Mouse (Mus musculus) R1 (cell line): Measurements from ENCODE around the gene Cercam.
"Not testable (repeated sequence)": the region's sequence is repeated elsewhere in the genome, so short reads cannot be mapped to it uniquely, and the experiment has no call there.

Source experiments
- DNase-seq: peaks from one replicate; pipeline ENCODE4 v3.0.0-alpha.2; 2018; ENCODE audit warnings: low read depth, low spot score

Gene Cercam

DNA sequence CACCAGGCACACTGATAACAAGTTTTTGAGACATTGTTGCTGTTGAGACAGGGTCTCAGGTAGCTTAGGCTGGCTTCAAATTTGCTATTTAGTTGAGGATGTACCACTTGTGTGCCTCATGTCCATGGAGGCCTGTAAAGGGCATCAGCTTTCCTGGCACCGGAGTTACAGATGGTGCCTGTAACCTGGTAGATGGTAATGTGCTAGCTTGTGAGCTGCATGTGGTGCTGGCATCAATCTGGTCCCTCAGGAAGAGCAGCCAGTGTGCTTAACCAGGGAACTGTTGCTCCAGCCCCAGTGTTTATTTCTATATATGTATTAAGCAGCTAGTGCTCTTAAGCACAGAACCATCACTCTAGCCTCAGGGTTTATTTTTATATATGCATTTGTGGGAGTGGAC, 27.1 kb downstream of the Cercam start:
- no peak for DNase-seq

DNA sequence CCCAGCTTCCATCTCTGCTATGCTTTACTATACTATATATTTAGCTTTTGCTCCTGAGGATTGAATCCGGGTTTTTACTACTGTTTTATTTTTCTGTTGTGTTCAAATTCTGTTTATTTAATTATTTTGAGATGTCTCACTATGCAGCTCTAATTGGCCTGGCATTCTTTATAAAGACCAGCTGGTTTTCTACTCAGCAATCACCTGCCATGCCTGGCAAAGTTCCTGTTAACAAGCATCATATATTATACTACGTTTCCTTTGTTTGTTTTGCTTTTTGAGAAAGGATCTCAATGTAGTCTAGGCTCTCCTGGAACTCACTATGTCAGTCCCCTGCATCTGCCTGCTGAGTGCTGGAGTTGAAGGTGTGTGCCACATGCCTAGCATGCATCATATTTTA, 28.4 kb downstream of the Cercam start:
- no peak for DNase-seq

DNA sequence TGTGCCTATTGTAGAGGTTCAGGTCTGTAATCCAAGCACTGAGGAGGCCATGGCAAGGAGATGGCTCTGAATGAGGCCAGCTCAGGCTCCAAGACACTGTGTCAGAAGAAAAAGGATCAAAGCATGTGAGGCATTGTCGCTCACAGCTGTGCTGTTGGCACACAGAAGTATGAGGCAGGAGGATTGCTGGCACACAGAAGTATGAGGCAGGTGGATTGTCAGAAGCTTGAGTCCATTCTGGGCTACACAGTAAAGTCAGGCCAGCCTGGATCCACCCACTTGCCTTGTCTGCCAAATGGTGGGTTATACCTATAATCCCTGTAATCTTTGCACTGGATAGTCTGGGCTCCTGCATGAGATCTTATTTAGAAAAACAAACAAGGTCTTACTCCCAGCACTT, 29.1 kb downstream of the Cercam start:
- DNase-seq = no peak

DNA sequence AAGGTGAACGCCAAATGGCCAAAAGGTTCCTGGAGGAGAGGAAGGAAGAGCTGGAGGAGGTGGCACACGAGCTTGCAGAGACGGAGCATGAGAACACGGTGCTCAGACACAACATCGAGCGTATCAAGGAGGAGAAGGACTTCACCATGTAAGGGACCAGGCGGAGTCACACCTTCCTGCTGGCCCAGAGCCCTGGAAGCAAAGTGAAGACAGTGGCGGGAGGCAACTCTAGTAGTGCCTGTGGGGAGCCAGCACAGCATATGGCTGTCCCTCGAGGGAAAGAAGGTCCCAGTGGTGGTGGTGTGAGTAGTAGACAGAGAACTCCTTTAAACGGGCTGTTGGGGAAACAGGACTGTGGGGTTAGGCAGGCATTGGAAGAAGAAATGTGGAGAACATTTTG, 33.2 kb downstream of the Cercam start:
- no peak for DNase-seq

DNA sequence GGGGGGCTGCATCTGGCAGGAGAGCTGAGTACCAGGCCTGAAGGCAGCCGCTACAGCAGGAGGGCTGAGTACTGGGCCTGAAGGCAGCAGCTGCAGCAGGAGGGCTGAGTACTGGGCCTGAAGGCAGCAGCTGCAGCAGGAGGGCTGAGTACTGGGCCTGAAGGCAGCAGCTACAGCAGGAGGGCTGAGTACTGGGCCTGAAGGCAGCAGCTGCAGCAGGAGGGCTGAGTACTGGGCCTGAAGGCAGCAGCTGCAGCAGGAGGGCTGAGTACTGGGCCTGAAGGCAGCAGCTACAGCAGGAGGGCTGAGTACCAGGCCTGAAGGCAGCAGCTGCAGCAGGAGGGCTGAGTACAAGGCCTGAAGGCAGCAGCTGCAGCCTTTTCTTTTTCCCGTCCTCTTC, 39.2 kb downstream of the Cercam start:
- not testable (repeated sequence) for DNase-seq

DNA sequence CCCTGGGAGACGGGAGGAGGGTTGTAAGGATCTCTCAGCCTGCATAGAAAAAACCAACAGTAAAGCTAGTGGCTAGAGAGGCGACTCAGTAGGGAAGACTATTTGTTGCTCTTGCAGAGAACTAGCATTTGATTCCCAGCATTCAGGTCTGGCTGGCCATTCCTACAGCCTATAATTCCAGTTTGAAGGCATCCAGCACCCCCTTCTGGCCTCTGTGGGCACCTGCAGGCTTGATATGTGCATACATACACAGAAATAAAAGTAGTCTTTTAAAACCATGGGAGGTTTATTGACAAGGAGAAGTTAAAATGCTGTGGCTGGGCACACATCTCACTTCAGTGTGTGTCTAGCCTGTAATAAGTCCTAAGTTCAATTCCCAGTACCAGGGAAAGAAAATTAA, 41.1 kb downstream of the Cercam start:
- peak; percentile 77 for DNase-seq

DNA sequence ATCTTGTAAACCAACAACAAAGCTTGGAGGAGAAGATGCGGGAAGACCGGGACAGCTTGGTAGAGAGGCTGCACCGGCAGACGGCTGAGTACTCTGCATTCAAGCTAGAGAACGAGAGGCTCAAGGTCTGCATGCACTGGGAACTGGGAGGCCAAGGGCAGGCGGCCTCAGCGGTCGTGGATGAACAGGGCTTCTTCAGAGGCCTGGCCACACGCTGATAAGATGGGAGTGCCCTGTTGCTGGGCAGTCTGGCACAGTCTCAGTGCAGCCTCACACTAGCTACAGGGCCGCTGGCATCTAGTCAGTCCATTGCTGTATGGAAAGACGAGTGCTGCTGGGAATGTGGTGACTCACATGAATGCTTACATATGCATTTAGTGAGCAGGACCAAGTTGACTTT, 48.7 kb downstream of the Cercam start:
- DNase-seq = no peak

DNA sequence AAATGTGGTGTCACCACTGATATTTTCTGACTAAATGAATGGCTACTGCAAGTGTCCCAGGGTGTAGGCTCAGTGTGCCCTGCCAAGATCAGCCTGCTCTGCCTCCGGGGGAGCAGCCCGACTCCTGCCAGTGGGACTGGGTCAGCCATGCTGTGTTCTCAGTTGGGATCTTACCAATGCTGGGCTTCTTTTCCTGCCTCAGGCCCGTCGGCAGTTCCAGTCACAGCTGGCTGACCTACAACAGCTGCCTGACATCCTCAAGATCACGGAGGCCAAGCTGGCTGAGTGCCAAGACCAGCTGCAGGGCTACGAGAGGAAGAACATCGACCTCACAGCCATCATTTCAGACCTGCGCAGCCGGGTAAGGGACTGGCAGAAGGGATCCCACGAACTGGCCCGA, 53.0 kb downstream of the Cercam start:
- DNase-seq = peak; percentile 61

DNA sequence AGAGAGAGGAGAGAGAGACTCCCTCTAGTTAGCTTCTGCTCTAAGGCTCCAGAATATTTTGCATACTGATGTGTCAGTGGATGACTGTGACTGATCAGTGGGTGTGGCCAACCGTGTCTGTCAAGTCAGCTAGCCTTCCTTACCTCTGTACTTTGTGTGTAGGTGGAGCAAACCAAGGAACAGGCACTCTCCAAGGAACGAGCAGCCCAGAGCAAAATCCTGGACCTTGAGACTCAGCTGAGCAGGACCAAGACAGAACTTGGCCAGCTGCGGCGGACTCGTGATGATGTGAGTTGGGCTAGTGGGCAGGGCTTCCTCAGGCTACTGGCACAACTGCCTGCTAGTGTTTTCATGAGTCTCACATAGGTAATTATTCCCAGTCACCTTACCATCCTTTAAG, 57.6 kb downstream of the Cercam start:
- DNase-seq = no peak

DNA sequence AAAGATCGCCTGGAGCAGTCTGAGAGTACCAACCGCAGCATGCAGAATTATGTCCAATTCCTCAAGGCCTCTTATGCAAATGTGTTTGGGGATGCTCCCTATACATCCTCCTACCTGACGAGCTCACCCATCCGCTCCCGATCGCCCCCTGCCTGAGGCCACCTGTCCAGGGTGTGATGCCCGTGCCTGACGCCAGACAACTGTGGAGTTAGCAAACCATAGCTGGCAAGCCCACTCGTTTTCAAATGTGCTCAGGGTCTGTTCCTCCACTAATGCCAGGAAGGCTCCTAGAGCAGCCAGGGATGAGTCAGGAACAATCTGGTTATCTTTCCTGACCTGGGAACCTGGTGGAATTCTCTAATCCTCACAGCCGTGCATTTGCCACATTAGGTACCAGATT, 61.5 kb downstream of the Cercam start:
- DNase-seq = peak; percentile 41

DNA sequence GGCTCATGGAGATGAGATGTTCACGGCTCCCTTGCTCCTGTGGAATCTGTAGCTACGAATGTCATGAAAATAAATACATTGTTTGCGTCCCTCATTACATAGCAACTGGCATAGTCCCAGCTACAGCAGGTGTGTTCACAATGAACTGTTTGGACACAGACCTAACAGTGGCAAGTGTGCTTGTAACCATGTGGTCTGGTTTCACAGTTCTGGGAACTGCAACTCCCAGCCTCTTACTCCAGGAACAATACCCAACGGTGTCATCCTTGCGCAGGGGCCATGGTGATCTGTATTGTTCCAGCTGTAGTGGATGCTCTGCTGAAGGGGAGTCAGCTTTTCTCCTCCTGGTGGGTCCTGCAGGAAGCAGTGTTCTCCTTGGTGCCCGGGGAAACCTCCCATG, 62.2 kb downstream of the Cercam start:
- no peak for DNase-seq
